Mouse (Mus musculus) embryonic facial prominence, embryonic 10.5 days (tissue): ENCODE measurements at regions not wholly inside any gene's neighbourhood (a gene's known extent, or its start where the extent isn't known, plus 50 kb on each side); places are given as distances from the start of the nearest gene placed in this dataset.

ENCODE experiments used
- DNase-seq: peaks from one replicate; pipeline ENCODE4 v3.0.0-alpha.2; 2017; ENCODE audit warnings: low spot score
- H3K27ac ChIP-seq: fragments of 300-500 bp; sonication (generic); replicated peaks from 2 replicates; pipeline ENCODE4 v1.5.1; 2016; ENCODE audit warnings: mild to moderate bottlenecking
- H3K27me3 ChIP-seq: fragments of 300-500 bp; sonication (generic); replicated peaks from 2 replicates; pipeline ENCODE4 v1.6.1; 2016; ENCODE audit warnings: low read depth, mild to moderate bottlenecking; ENCODE audit not compliant: poor library complexity, severe bottlenecking
- H3K36me3 ChIP-seq: fragments of 300-500 bp; sonication (generic); replicated peaks from 2 replicates; pipeline ENCODE4 v1.6.1; 2016; ENCODE audit warnings: mild to moderate bottlenecking, moderate library complexity
- H3K4me1 ChIP-seq: fragments of 300-500 bp; sonication (generic); 2 replicates; pipeline ENCODE4 v1.6.1; 2016
- H3K4me3 ChIP-seq: fragments of 300-500 bp; sonication (generic); 2 replicates; pipeline ENCODE4 v1.5.1; 2016; ENCODE audit warnings: mild to moderate bottlenecking, moderate library complexity
- H3K9me3 ChIP-seq: fragments of 300-500 bp; sonication (generic); 2 replicates; pipeline ENCODE4 v1.6.1; 2016; ENCODE audit warnings: mild to moderate bottlenecking
- WGBS: fragments of 180-500 bp; shearing (Covaris S2); methylation state at CpG from one replicate; pipeline ENCODE4 v1.1.7; 2016; 5-methylcytosine and 5-hydroxymethylcytosine counted together

GRCm38 (mm10) chr5:45103763-45104428 lies 304.4 kb upstream of the Ldb2 start:
- Histone ChIP-seq H3K4me3 (no peak overlapping the region), H3K4me1 (peaks cover 39% of the 10 kb centered on the region), H3K36me3 (no peaks in the 10 kb centered on the region), H3K27me3 (no peaks in the 10 kb centered on the region), H3K27ac (peak overlapping the region; percentile 69), H3K9me3 (no peaks in the 10 kb centered on the region)
- WGBS: 73% methylated on average over 6 of the region's 6 CpGs
- no peak for DNase-seq

- DNase-seq: no peak
- Histone ChIP-seq H3K36me3 (no peaks in the 10 kb centered on the region), H3K27me3 (no peaks in the 10 kb centered on the region), H3K27ac (0 out of 2 replicates have a peak overlapping the region, but pooled peaks have one; percentile 7), H3K9me3 (no peaks in the 10 kb centered on the region), H3K4me3 (no peak overlapping the region), H3K4me1 (peaks cover 39% of the 10 kb centered on the region)
- 49% methylated on average over 3 of the region's 3 CpGs for WGBS
These were observed 303.2 kb upstream of the Ldb2 start for GRCm38 (mm10) chr5:45102661-45103060.

GRCm38 (mm10) chr5:45101777-45102176 lies 302.3 kb upstream of the Ldb2 start:
- H3K27me3 ChIP-seq: no peaks in the 10 kb centered on the region
- DNase-seq: no peak
- H3K9me3 ChIP-seq: no peaks in the 10 kb centered on the region
- no peaks in the 10 kb centered on the region for H3K36me3 ChIP-seq
- peaks cover 39% of the 10 kb centered on the region for H3K4me1 ChIP-seq
- no peak overlapping the region for H3K27ac ChIP-seq
- WGBS: 80% methylated on average over 4 of the region's 4 CpGs
- H3K4me3 ChIP-seq: no peak overlapping the region

- H3K4me1 ChIP-seq: peaks cover 35% of the 10 kb centered on the region
- H3K36me3 ChIP-seq: no peaks in the 10 kb centered on the region
- H3K27ac ChIP-seq: no peak overlapping the region
- H3K9me3 ChIP-seq: no peaks in the 10 kb centered on the region
- H3K4me3 ChIP-seq: no peak overlapping the region
- 94% methylated on average over 2 of the region's 2 CpGs for WGBS
- H3K27me3 ChIP-seq: no peaks in the 10 kb centered on the region
- no peak for DNase-seq
These were observed 299.6 kb upstream of the Ldb2 start for GRCm38 (mm10) chr5:45099082-45099481.

GRCm38 (mm10) chr5:45097941-45098340 lies 298.5 kb upstream of the Ldb2 start:
- WGBS: 79% methylated on average over 1 of the region's 1 CpGs

GRCm38 (mm10) chr5:45084741-45085140 lies 285.3 kb upstream of the Ldb2 start:
- WGBS: 81% methylated on average over 1 of the region's 1 CpGs
- Histone ChIP-seq H3K9me3 (no peaks in the 10 kb centered on the region), H3K27ac (no peak overlapping the region), H3K36me3 (no peaks in the 10 kb centered on the region), H3K4me3 (no peak overlapping the region), H3K27me3 (no peaks in the 10 kb centered on the region), H3K4me1 (no peaks in the 10 kb centered on the region)
- no peak for DNase-seq

More at GRCm38 (mm10) chr5:45097941-45098340, 298.5 kb upstream of the Ldb2 start:
- DNase-seq: no peak
- H3K4me3 ChIP-seq: no peak overlapping the region
- no peaks in the 10 kb centered on the region for H3K27me3 ChIP-seq
- no peaks in the 10 kb centered on the region for H3K9me3 ChIP-seq
- no peaks in the 10 kb centered on the region for H3K36me3 ChIP-seq
- H3K4me1 ChIP-seq: peaks cover 28% of the 10 kb centered on the region
- H3K27ac ChIP-seq: no peak overlapping the region

- no peaks in the 10 kb centered on the region for H3K4me1 ChIP-seq
- H3K4me3 ChIP-seq: no peak overlapping the region
- no peaks in the 10 kb centered on the region for H3K27me3 ChIP-seq
- H3K27ac ChIP-seq: no peak overlapping the region
- no peaks in the 10 kb centered on the region for H3K36me3 ChIP-seq
- no peaks in the 10 kb centered on the region for H3K9me3 ChIP-seq
- DNase-seq: no peak
These were observed 283.1 kb upstream of the Ldb2 start for GRCm38 (mm10) chr5:45082601-45083000.

- Histone ChIP-seq H3K9me3 (no peaks in the 10 kb centered on the region), H3K4me1 (no peaks in the 10 kb centered on the region), H3K27me3 (no peaks in the 10 kb centered on the region), H3K36me3 (no peaks in the 10 kb centered on the region), H3K27ac (no peak overlapping the region), H3K4me3 (no peak overlapping the region)
- DNase-seq: no peak
- 88% methylated on average over 4 of the region's 4 CpGs for WGBS
These were observed 276.9 kb upstream of the Ldb2 start for GRCm38 (mm10) chr5:45076347-45076890.

- H3K4me3 ChIP-seq: no peak overlapping the region
- no peak for DNase-seq
- no peaks in the 10 kb centered on the region for H3K4me1 ChIP-seq
- no peaks in the 10 kb centered on the region for H3K27me3 ChIP-seq
- no peak overlapping the region for H3K27ac ChIP-seq
- no peaks in the 10 kb centered on the region for H3K9me3 ChIP-seq
- H3K36me3 ChIP-seq: no peaks in the 10 kb centered on the region
These were observed 275.7 kb upstream of the Ldb2 start for GRCm38 (mm10) chr5:45075195-45075594.

GRCm38 (mm10) chr5:45072529-45072928 lies 273.0 kb upstream of the Ldb2 start:
- no peak overlapping the region for H3K27ac ChIP-seq
- DNase-seq: no peak
- H3K4me3 ChIP-seq: no peak overlapping the region
- no peaks in the 10 kb centered on the region for H3K4me1 ChIP-seq
- no peaks in the 10 kb centered on the region for H3K9me3 ChIP-seq
- no peaks in the 10 kb centered on the region for H3K36me3 ChIP-seq
- H3K27me3 ChIP-seq: no peaks in the 10 kb centered on the region
- 93% methylated on average over 1 of the region's 1 CpGs for WGBS

GRCm38 (mm10) chr5:45065917-45066699 lies 266.6 kb upstream of the Ldb2 start:
- H3K36me3 ChIP-seq: no peaks in the 10 kb centered on the region
- DNase-seq: no peak
- no peak overlapping the region for H3K27ac ChIP-seq
- H3K9me3 ChIP-seq: no peaks in the 10 kb centered on the region
- WGBS: 59% methylated on average over 8 of the region's 8 CpGs
- no peak overlapping the region for H3K4me3 ChIP-seq
- peaks cover 8% of the 10 kb centered on the region; the same call in 1 of the 2 replicates for H3K4me1 ChIP-seq
- H3K27me3 ChIP-seq: no peaks in the 10 kb centered on the region

- H3K4me3 ChIP-seq: no peak overlapping the region
- H3K27me3 ChIP-seq: no peaks in the 10 kb centered on the region
- H3K9me3 ChIP-seq: no peaks in the 10 kb centered on the region
- H3K36me3 ChIP-seq: no peaks in the 10 kb centered on the region
- peaks cover 8% of the 10 kb centered on the region; the same call in 1 of the 2 replicates for H3K4me1 ChIP-seq
- 22% methylated on average over 2 of the region's 2 CpGs for WGBS
- peak; percentile 53 for DNase-seq
- H3K27ac ChIP-seq: peak overlapping the region; percentile 30; the same call in 1 of the 2 replicates
These were observed 263.1 kb upstream of the Ldb2 start for GRCm38 (mm10) chr5:45062567-45062966.
